Mouse (Mus musculus): ENCODE measurements at regions not wholly inside any gene's neighbourhood (a gene's known extent, or its start where the extent isn't known, plus 50 kb on each side); places are given as distances from the start of the nearest gene placed in this dataset.
A peak's percentile ranks its signal among the peaks of the same experiment; 100 is the strongest.

- DNase-seq (ENCODE audit: low read depth, low spot score) = no peak
Observed at GRCm38 (mm10) chr3:150752787-150753186, 684.9 kb upstream of the Adgrl4 start.

GRCm38 (mm10) chr3:150759854-150760253, 677.8 kb upstream of the Adgrl4 start:
- DNase-seq (ENCODE audit: low read depth, low spot score) = no peak

DNA sequence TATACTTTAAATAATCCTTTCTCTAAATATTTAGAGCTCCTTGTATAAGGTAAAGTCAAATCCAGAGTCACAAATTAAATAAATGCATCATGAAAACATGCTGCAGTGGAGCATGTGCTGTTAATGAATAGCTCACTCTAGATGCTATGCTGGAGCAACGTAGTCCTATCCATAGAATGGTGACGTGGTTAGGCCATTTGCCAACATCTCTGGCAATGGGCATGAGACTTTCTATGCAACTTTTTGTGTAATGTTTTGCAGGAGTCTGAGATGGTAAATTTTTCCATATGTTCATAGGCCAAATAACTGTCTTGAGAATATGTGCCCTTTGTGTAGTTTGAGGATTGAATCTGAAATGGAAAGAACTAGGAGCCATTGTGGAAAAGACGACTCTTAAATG, 653.1 kb upstream of the Adgrl4 start:
- no peak for DNase-seq (ENCODE audit: low read depth, low spot score)

DNA sequence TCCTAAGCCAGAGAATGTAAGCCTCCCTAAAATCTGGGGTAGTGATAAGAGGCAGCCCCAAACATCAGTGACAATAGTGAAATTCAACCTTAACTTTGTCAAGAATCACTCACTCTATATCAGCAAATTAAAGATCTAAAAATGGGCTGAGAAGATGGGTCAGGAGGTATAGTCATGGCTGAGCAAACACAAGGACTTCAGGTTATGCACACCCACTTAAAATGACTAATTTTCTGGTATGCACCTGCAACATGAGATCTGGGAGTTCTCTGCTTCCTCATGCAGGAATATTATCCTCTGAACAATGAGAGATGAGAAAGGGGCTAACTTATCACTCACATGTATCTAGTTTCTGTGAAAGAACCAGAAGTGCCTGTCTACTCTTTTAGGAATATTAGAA, 619.9 kb upstream of the Adgrl4 start:
- DNase-seq (ENCODE audit: low read depth, low spot score) = no peak

DNA sequence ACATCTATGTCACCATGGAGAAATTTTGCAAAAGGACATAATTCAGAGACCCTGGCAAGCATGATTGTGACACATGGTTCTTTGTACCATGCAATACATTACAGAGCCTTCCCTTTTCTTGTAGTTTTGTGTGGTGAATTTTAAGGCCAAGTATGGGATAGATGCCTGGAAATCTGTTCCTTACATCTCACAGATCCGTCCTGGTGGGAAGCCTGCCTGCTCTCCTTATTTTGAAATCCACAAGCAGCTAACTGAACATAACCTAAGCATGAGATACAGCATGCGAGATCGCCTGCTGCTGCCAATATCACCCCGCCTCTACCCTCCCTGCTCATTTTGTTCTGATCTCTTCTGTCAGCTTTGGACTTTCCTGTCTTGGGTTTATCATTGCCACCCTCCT, 618.3 kb upstream of the Adgrl4 start:
- no peak for DNase-seq (ENCODE audit: low read depth, low spot score)

DNA sequence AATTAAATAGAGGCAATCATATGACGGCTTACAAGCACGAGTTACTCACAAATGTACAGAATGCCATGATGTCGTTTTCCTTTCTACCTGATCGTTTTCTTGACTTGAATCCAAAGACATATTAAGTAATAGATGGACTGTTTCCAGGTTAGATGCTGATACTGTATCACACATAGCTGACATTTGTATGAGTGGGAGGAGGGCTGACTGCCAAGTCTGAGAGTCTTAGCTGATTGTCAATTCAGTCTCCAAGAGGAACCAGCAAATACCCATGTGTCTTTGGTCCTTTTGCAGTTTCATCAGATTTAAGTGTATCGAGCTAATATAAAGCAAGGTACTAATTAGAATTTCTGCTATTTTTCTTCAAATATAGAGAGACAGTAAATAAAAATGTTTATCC, 617.6 kb upstream of the Adgrl4 start:
- DNase-seq (ENCODE audit: low read depth, low spot score) = no peak

DNA sequence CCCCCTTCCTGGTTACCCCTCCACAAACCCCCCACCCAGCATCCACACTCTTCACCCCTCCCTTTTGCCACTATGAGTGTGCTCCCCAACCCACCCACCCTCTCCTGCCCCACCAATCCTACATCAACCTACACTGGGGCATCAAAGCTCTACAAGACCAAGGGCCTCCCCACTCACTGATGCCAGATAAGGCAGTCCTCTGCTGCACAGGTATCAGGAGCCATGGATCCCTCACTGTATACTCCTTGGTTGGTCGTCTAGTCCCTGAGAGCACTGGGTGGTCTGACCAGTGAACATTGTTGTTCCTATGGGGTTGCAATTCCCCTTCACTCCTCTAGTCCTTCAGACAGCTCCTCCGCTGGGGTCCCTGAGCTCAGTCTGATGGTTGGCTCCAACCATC, 591.7 kb upstream of the Adgrl4 start:
- no peak for DNase-seq (ENCODE audit: low read depth, low spot score)

- no peak for DNase-seq (ENCODE audit: low read depth, low spot score)
Observed at GRCm38 (mm10) chr3:150852107-150852506, 585.6 kb upstream of the Adgrl4 start.

GRCm38 (mm10) chr3:150896668-150897067, 541.0 kb upstream of the Adgrl4 start:
- no peak for DNase-seq (ENCODE audit: low read depth, low spot score)

GRCm38 (mm10) chr3:150910091-150910490, 527.6 kb upstream of the Adgrl4 start:
- no peak for DNase-seq (ENCODE audit: low read depth, low spot score)

GRCm38 (mm10) chr3:150954897-150955296, 482.8 kb upstream of the Adgrl4 start:
- no peak for DNase-seq (ENCODE audit: low read depth, low spot score)

GRCm38 (mm10) chr3:150999652-151000051, 438.0 kb upstream of the Adgrl4 start:
- no peak for DNase-seq (ENCODE audit: low read depth, low spot score)

- DNase-seq (ENCODE audit: low read depth, low spot score) = no peak
Observed at GRCm38 (mm10) chr3:151000217-151000616, 437.5 kb upstream of the Adgrl4 start.

DNA sequence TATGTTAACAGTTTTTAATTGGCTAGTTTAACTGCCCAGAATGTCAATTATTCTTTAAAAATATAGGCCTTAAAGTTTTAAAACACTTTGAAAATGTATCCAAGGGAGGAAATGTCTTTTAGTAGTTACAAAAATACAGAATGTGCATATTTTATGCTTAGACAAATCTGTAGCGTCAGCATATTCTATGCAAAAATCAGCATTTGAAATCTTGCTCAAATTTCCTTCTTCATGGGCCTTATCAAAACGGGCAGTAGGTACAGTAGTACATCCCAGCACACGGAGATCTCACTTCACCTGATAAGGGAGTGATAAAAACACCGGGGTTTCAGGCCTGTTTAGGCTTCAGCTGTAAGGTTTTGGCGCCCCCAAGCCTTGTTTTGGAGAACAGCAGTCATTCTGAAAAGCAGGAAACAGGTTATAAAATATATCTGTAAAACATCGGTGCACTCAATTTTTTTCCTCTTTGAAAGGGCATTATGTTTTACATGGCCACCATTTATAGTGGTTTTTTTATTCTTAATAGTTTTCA, 435.7 kb upstream of the Adgrl4 start:
- peak; percentile 48 for DNase-seq (ENCODE audit: low read depth, low spot score)

GRCm38 (mm10) chr3:151003524-151003923, 434.2 kb upstream of the Adgrl4 start:
- DNase-seq (ENCODE audit: low read depth, low spot score) = peak; percentile 8

GRCm38 (mm10) chr3:151003990-151004389, 433.7 kb upstream of the Adgrl4 start:
- peak; percentile 12 for DNase-seq (ENCODE audit: low read depth, low spot score)

- DNase-seq (ENCODE audit: low read depth, low spot score) = no peak
Observed at GRCm38 (mm10) chr3:151020014-151020413, 417.7 kb upstream of the Adgrl4 start.

GRCm38 (mm10) chr3:151057491-151057890, 380.2 kb upstream of the Adgrl4 start:
- no peak for DNase-seq (ENCODE audit: low read depth, low spot score)

DNA sequence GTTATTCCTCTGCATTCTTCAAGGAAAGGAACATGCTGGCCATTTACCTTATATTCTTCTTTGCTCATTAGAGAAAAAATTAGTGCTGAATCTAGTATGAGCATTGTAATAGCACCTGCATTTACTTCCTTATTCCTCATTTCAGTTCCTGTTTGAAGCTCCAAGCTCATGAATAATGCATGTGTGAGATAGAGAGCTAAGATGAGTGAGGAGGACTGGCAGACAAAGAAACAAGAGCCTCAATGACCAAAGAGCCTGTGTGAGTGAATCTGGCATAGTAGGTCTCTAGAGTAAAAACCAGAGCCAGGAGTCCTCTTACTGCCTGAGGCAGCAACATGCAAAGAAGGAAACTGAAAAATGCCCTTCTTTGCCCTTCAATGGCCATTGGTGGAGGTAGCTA, 365.4 kb upstream of the Adgrl4 start:
- DNase-seq (ENCODE audit: low read depth, low spot score) = peak; percentile 31

DNA sequence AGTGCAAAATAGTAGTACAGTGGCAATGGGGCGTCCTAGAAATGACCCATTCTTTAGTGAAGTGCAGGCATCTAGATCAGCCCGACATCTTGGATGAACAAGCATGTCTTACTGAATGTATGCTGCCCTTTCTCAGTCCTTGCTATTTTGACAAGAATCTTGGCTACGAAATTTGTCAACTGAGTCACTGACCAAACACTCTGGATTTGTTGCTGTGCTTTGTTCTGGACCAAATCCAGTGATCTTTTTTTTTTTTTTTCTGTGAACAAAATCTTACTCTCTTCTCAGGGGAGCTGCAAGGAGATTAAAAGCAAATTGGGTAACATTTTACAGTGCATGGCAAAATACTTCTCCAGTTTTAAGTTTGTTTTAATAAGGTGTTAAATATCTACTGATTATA, 320.9 kb upstream of the Adgrl4 start:
- no peak for DNase-seq (ENCODE audit: low read depth, low spot score)

- no peak for DNase-seq (ENCODE audit: low read depth, low spot score)
Observed at GRCm38 (mm10) chr3:151117583-151118041, 320.1 kb upstream of the Adgrl4 start.

- DNase-seq (ENCODE audit: low read depth, low spot score) = no peak
Observed at GRCm38 (mm10) chr3:151124131-151124530, 313.6 kb upstream of the Adgrl4 start.

DNA sequence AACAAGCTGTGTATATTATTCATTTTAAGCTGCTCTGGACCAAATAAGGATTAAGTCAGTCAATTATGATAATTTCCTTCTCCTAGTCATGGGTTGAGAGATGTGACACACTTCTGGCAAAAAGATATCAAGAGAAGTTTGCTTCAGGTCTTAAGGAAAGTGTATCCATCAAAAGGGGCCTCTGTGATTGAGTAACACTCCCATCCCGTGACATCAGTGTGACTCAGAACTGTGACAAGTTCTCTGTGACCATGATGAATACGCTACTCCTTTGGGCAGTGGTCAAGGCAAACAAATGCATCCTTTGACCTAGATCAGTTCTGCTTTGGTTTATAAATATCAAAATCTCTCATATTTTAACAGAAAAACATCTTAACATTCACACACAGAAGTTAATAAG, 290.8 kb upstream of the Adgrl4 start:
- DNase-seq (ENCODE audit: low read depth, low spot score) = no peak

DNA sequence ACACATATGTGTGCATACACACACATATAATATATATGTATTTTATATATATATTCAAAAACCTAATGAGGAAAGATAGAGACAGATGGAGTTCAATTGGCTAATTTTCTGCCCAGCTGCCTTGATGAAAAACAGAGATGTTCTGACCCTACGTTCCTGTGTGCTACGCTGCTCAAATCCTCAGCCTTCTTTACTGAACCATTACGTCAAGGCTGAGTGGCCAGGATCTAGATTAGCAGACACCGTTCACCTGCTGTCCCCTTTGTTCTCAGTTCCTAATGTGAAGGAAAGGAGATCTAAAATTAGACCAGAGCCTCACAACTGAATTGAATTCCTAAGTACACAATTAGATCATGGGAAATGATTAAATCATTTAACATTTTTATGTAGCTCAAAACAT, 284.3 kb upstream of the Adgrl4 start:
- peak; percentile 54 for DNase-seq (ENCODE audit: low read depth, low spot score)
